In genomic region chr1:72718846-72719245, GRCm38 (mm10) we compare ENCODE assay signal across 8 mouse cellular contexts. TPM values are rescaled to one million over a fixed set of nuclear protein-coding genes. Genes with fewer than 3 reads are reported as not detected.
DNase-seq lines count a peak whose midpoint lies in the region; ATAC-seq lines count a peak whose summit lies in the region.

No protein-coding gene starts in this region.

- no peaks in the 10 kb centered on the region for H3K27me3 ChIP-seq in heart, embryonic 12.5 days (replicated peaks)
- no peaks in the 10 kb centered on the region for H3K27me3 ChIP-seq in embryonic facial prominence, embryonic 11.5 days (ENCODE audit: control insufficient read depth, insufficient read depth, low read length)
- no peaks in the 10 kb centered on the region for H3K27me3 ChIP-seq in hindbrain, embryonic 12.5 days

- H3K9ac ChIP-seq in heart, embryonic 12.5 days: no peak overlapping the region
- no peak overlapping the region for H3K9ac ChIP-seq in embryonic facial prominence, embryonic 11.5 days (replicated peaks; ENCODE audit: low read length)
- no peak overlapping the region for H3K9ac ChIP-seq in hindbrain, embryonic 12.5 days

- no peak overlapping the region for H3K4me2 ChIP-seq in heart, embryonic 12.5 days
- no peak overlapping the region for H3K4me2 ChIP-seq in embryonic facial prominence, embryonic 11.5 days (ENCODE audit: low read depth, low read length)
- no peak overlapping the region for H3K4me2 ChIP-seq in hindbrain, embryonic 12.5 days (replicated peaks)

- ATAC-seq in heart, embryonic 12.5 days (ENCODE audit: insufficient number of reproducible peaks, low FRiP score): no peak
- ATAC-seq in embryonic facial prominence, embryonic 11.5 days (replicated peaks; ENCODE audit: insufficient number of reproducible peaks, low FRiP score, low TSS enrichment, low read depth): peak; percentile 58; the same call in 1 of the 2 replicates
- peak; percentile 27; the same call in 1 of the 2 replicates for ATAC-seq in hindbrain, embryonic 12.5 days (ENCODE audit: low FRiP score)
- ATAC-seq in megakaryocyte, adult 5-6 weeks (ENCODE audit: poor library complexity, severe bottlenecking): peak; percentile 84

- H3K4me3 ChIP-seq in heart, embryonic 12.5 days: no peak overlapping the region
- H3K4me3 ChIP-seq in embryonic facial prominence, embryonic 11.5 days (ENCODE audit: low read depth, low read length): no peak overlapping the region
- H3K4me3 ChIP-seq in hindbrain, embryonic 12.5 days: no peak overlapping the region

- H3K27ac ChIP-seq in heart, embryonic 12.5 days (ENCODE audit: poor library complexity, severe bottlenecking): no peak overlapping the region
- H3K27ac ChIP-seq in embryonic facial prominence, embryonic 11.5 days (replicated peaks; ENCODE audit: low read depth, low read length): no peak overlapping the region
- no peak overlapping the region for H3K27ac ChIP-seq in hindbrain, embryonic 12.5 days

- no peaks in the 10 kb centered on the region; the same call in 1 of the 2 replicates for H3K4me1 ChIP-seq in heart, embryonic 12.5 days (replicated peaks)
- H3K4me1 ChIP-seq in embryonic facial prominence, embryonic 11.5 days (ENCODE audit: control insufficient read depth, insufficient read depth, low read length): no peaks in the 10 kb centered on the region
- peaks cover 10% of the 10 kb centered on the region for H3K4me1 ChIP-seq in hindbrain, embryonic 12.5 days

- peak; percentile 25 to 64 for DNase-seq in heart, adult 18-20 months
- peak; percentile 43 to 59 for DNase-seq in adrenal gland, adult 18-20 months (ENCODE audit: low spot score in 2 of 2)
- peak; percentile 83 for DNase-seq in embryonic facial prominence, embryonic 11.5 days (ENCODE audit: low spot score)
- peak; percentile 59 to 68 for DNase-seq in left cerebral cortex, adult 18-20 months (ENCODE audit: low spot score in 2 of 2)
- DNase-seq in spleen, postnatal 10 days (ENCODE audit: low spot score in 2 of 2): peak; percentile 52 to 80

- H3K9me3 ChIP-seq in heart, embryonic 12.5 days (replicated peaks): no peaks in the 10 kb centered on the region
- H3K9me3 ChIP-seq in embryonic facial prominence, embryonic 11.5 days (replicated peaks; ENCODE audit: control insufficient read depth, low read length): no peaks in the 10 kb centered on the region
- no peaks in the 10 kb centered on the region for H3K9me3 ChIP-seq in hindbrain, embryonic 12.5 days (replicated peaks)

- H3K36me3 ChIP-seq in heart, embryonic 12.5 days: peaks cover 20% of the 10 kb centered on the region
- peaks cover 4% of the 10 kb centered on the region; the same call in 1 of the 2 replicates for H3K36me3 ChIP-seq in embryonic facial prominence, embryonic 11.5 days (replicated peaks; ENCODE audit: control insufficient read depth, insufficient read depth, low read depth, low read length)
- H3K36me3 ChIP-seq in hindbrain, embryonic 12.5 days: peaks cover 20% of the 10 kb centered on the region

- 19% methylated on average over 5 of the region's 5 CpGs for WGBS in heart, embryonic 12.5 days
- 23% methylated on average over 5 of the region's 5 CpGs for WGBS in embryonic facial prominence, embryonic 11.5 days
- 22% methylated on average over 5 of the region's 5 CpGs for WGBS in hindbrain, embryonic 12.5 days

RNA-seq across cellular contexts. Expression of gene Rpl37a, which starts 7.8 kb away (rescaled TPM):
- total RNA-seq in heart, adult 18-20 months (2021): 100 to 1,000 TPM; 674 to 726 TPM
- 1,106 and 1,125 TPM in 2 replicates for polyA plus RNA-seq in heart, embryonic 12.5 days (2016; fragmentation: Nextera tagmentation; extraction: Ambion mirVana)
- total RNA-seq in adrenal gland, adult 18-20 months (2021): 100 to 1,000 TPM; 932 to 993 TPM
- 1,634 and 1,716 TPM in 2 replicates for polyA plus RNA-seq in embryonic facial prominence, embryonic 11.5 days (2014; fragmentation: Nextera tagmentation; extraction: Ambion mirVana)
- polyA plus RNA-seq in hindbrain, embryonic 12.5 days (2016; fragmentation: Nextera tagmentation; extraction: Ambion mirVana): 1,194 and 1,379 TPM in 2 replicates
- 100 to 1,000 TPM; 593 to 647 TPM for total RNA-seq in left cerebral cortex, adult 18-20 months (2021)
- 1,007 and 1,017 TPM in 2 replicates for total RNA-seq in megakaryocyte, adult 5-6 weeks (2015)
- 343 and 384 TPM in 2 replicates for total RNA-seq in megakaryocyte, adult 5-6 weeks (2017)

RNA-seq across cellular contexts. Expression of gene Ankar, which starts 18.5 kb away (rescaled TPM):
- not detected for total RNA-seq in heart, adult 18-20 months (2021)
- not detected in 2 replicates for polyA plus RNA-seq in heart, embryonic 12.5 days (2016; fragmentation: Nextera tagmentation; extraction: Ambion mirVana)
- not detected for total RNA-seq in adrenal gland, adult 18-20 months (2021)
- polyA plus RNA-seq in embryonic facial prominence, embryonic 11.5 days (2014; fragmentation: Nextera tagmentation; extraction: Ambion mirVana): not detected in 2 replicates
- not detected in 2 replicates for polyA plus RNA-seq in hindbrain, embryonic 12.5 days (2016; fragmentation: Nextera tagmentation; extraction: Ambion mirVana)
- not detected for total RNA-seq in left cerebral cortex, adult 18-20 months (2021)
- not detected in 2 replicates for total RNA-seq in megakaryocyte, adult 5-6 weeks (2015)
- total RNA-seq in megakaryocyte, adult 5-6 weeks (2017): not detected in 2 replicates
